Mouse (Mus musculus) mouse trophoblast stem cell (cell line): Measurements from ENCODE around the gene Pik3ip1.

ENCODE experiments used
- in situ Hi-C, 2 experiments: fragments of 300-500 bp; cut with MseI, MboI; formaldehyde crosslinking; loops; 2 replicates in 1 of 2; 3 replicates in 1 of 2; pipeline ENCODE4 v1.15.1; 2025

Pik3ip1 gene

GRCm38 (mm10) chr11:3374293-3374645 is 44.1 kb downstream of the Pik3ip1 start:
- in situ Hi-C loops, result no loop called here

GRCm38 (mm10) chr11:3374741-3375140 is 44.5 kb downstream of the Pik3ip1 start:
- in situ Hi-C loops, result no loop called here

GRCm38 (mm10) chr11:3379427-3379826 is 49.2 kb downstream of the Pik3ip1 start:
- in situ Hi-C loops, result no loop called here

GRCm38 (mm10) chr11:3381148-3381814 is 51.1 kb downstream of the Pik3ip1 start:
- in situ Hi-C loops, result no loop called here

GRCm38 (mm10) chr11:3382602-3383594 is 52.7 kb downstream of the Pik3ip1 start:
- in situ Hi-C loops, result no loop called here

GRCm38 (mm10) chr11:3386941-3387368 is 56.8 kb downstream of the Pik3ip1 start:
- in situ Hi-C loops, result no loop called here

GRCm38 (mm10) chr11:3387482-3388196 is 57.4 kb downstream of the Pik3ip1 start:
- in situ Hi-C loops, result no loop called here

- in situ Hi-C loops, result no loop called here
Observed at GRCm38 (mm10) chr11:3389996-3390395, 59.8 kb downstream of the Pik3ip1 start.

- in situ Hi-C loops, result no loop called here
Observed at GRCm38 (mm10) chr11:3390789-3391188, 60.6 kb downstream of the Pik3ip1 start.

- in situ Hi-C loops, result no loop called here
Observed at GRCm38 (mm10) chr11:3392526-3392925, 62.3 kb downstream of the Pik3ip1 start.
